Mouse (Mus musculus): ENCODE measurements at regions not wholly inside any gene's neighbourhood (a gene's known extent, or its start where the extent isn't known, plus 50 kb on each side); places are given as distances from the start of the nearest gene placed in this dataset.

- DNase-seq (ENCODE audit: low read depth): no peak
Observed at GRCm38 (mm10) chr1:157957506-157957905, 398.6 kb downstream of the Brinp2 start.

DNA sequence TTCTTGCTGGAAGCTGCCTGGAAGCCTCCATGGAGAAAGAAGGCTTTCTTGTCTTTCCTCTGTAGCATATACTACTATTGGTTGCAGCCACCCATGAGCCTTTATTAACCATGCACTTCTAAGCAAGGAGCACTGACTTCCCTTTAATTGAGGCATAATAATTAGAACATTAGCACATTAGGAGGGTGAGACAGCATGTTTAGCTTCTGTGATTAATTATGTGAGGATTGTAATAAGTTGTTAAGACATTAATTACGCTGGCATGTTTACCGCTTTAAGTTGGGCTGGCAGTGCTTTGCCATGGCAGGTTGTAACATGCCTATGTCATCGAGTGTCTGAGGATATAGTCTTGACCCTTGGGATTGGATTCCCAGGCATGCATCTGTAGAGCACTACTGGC lies 391.7 kb downstream of the Brinp2 start:
- DNase-seq (ENCODE audit: low read depth): no peak

DNA sequence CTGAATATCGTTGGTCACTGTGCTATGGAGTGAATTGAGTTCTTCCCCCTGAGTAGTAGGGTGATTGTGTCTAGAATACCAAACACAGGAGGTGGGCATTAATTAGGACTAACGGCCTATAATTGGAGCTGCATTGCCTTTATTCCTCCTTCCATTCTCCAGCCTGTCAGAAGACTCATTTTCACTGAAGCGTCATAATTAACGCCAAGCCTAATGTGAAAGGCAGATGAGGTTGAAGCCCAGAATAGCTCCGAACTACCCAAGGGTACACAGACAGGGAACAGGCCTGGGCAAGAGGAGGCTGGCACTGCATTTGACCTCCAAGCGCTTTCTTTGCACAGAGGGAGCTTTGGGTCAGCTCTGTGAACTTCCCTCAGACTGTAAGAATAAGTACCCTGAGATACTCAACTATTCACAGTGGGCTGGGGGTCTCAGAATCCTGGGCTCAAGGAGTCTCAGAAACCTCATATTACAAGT lies 386.5 kb downstream of the Brinp2 start:
- no peak for DNase-seq (ENCODE audit: low read depth)

DNA sequence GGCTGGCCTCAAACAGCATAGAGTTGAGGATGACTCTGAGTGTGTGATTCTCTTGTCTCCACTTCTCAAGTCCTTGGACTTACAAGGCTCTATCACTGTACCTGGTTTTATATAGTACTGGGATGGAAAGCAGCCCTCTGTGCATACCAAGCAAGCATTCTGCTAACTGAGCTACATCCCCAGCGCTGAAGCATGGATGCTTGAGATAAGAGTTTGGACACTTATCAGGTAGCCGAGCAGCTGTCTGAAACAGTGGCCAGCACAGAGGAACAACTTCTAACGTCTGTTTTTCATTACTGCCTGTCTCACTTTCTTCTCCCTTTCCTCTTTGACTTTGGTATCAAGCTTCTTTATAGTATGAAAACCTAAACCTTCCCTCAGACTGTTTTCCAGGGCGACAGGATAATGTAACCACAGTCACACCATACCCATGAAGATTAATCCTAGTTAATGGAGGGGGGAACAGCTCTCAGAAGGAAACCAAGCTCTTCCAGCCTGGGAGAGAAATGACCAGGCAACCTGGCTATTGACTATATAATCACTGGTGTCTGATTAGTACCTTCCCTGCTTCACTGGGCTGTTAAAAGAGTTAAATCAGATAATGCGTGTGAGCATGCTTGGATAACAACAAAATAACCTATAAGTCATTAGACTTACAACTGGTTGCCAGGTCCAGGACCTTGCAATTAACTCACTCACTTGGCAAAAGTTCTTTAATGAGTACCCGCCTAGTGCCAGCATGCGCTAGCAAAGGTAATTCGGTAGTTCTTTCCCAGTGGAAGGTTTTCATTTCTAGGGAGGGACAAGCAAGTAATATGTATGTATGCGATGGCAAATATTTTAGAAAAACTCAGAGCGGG lies 382.5 kb downstream of the Brinp2 start:
- no peak for DNase-seq (ENCODE audit: low read depth)

DNA sequence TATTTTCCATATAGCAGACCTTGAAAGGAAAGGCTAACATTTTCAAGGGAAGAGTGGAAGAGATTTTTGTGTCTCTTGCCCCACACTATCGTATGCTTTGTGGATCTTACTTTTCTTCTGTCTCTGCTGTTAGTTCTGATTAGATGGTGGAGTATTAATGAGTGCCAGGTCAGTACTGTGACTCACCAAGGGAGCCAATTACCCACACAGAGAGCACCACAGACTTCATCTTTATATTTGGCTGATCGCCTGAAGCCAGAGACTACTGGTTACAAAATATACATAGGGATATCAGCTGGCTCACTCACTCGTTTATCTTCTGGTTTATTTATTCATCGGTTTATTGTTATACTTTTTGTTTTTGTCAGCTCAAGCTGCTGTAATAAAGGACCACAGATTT lies 381.5 kb downstream of the Brinp2 start:
- DNase-seq (ENCODE audit: low read depth): no peak

- no peak for DNase-seq (ENCODE audit: low read depth)
Observed at GRCm38 (mm10) chr1:158019161-158019560, 337.0 kb downstream of the Brinp2 start.

DNA sequence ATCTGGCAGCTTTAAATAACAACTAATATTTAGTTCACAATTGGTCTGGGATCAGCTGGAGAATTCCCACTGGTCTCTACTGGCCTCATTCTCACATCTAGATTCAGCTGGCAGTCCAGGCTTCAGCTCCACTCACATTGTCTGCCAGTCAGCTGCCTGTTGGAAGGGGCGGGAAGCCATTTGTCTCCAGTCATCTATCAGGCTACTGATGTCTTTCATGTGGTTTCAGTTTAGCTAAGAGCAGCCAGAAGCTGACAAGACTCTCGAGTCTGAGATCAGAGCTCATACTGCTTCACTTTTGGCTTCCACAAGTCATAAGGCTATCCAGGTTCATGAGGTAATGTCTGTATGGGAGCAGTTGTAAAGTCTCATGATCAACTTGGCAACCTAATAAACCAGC lies 316.4 kb downstream of the Brinp2 start:
- DNase-seq (ENCODE audit: low read depth): no peak

DNA sequence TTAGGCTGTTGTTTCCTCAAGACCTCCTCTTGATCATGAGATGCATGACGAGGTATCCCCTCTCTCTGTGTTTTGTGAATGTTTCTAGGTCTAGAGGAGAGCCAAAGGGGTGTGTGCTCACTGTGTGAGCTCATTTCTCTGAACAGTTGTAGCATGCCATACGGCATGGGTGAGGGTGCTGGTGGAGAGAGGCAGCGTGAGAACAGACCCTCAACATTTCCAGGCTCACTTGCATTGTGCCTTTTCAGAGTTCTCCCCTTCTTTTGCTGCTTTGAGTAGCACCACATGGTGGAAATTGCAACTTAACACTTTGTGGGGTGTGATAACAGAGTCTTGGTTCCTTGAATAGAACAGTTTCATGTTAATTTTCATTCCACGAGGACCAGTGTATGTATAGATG lies 315.8 kb downstream of the Brinp2 start:
- no peak for DNase-seq (ENCODE audit: low read depth)

- no peak for DNase-seq (ENCODE audit: low read depth)
Observed at GRCm38 (mm10) chr1:158052644-158053043, 303.5 kb downstream of the Brinp2 start.

DNA sequence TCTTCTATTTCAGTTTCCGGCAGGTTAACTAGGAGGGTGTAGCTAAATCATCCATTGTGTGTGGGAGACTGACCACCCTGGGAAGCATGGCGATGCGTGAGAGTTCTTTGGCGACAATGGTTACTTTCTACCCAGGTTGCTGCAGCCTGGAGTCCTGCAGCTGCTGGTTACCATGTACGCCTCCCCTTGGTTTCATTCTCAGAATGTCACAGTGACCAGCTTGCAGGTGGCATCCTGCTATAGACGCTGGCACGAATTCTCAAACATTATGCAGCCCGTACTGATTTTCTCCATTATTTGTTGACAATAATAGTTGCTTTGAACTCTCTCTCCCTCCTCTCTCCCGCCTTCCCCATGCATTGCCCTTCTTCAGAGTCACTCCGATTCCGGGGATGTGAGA lies 301.2 kb downstream of the Brinp2 start:
- DNase-seq (ENCODE audit: low read depth): no peak

- peak; percentile 0 for DNase-seq (ENCODE audit: low read depth)
Observed at GRCm38 (mm10) chr1:158056994-158057630, 299.0 kb downstream of the Brinp2 start.

- DNase-seq (ENCODE audit: low read depth): no peak
Observed at GRCm38 (mm10) chr1:158057789-158058188, 298.3 kb downstream of the Brinp2 start.

DNA sequence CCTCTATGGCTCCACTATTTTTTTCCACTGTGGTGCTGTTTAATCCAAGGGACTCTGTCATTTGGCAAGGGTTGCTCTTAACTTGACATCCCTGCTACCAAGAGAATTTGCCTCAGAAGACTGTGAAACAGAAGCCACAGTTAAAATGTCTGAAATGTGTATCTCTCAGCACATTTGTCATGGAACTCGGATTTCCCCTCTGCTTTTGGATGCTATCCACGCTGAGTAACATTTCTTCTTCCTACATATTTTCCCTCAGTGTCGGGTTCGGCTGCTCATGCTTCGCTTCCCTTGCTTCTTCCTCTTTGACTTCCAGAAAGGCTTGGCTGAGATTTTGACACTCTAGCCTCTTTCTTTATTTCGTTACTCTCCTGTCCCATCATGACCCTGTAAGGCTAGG lies 294.1 kb downstream of the Brinp2 start:
- no peak for DNase-seq (ENCODE audit: low read depth)

DNA sequence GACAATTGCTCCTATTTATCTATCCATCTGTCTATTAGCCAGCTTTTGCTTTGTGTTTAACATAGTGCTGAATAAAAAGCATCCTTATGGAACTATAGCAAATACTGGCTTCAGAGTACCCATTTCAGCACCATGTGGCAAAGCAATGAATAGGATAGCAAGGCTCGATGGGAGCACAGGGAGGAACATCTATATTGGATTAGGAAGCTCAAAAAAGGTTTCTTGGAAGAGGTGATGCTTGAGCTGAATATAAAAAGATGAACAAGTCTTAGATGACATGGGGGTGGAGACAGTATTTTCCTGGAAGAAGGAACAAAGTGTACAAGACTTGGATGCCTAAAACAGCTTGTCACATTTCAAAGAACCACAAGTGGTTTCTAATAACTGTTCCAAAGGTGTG lies 273.9 kb downstream of the Brinp2 start:
- DNase-seq (ENCODE audit: low read depth): no peak

- no peak for DNase-seq (ENCODE audit: low read depth)
Observed at GRCm38 (mm10) chr1:158085856-158086255, 270.3 kb downstream of the Brinp2 start.

GRCm38 (mm10) chr1:158097500-158097899 lies 258.6 kb downstream of the Brinp2 start:
- DNase-seq (ENCODE audit: low read depth): no peak

GRCm38 (mm10) chr1:158119708-158120107 lies 236.4 kb downstream of the Brinp2 start:
- no peak for DNase-seq (ENCODE audit: low read depth)

DNA sequence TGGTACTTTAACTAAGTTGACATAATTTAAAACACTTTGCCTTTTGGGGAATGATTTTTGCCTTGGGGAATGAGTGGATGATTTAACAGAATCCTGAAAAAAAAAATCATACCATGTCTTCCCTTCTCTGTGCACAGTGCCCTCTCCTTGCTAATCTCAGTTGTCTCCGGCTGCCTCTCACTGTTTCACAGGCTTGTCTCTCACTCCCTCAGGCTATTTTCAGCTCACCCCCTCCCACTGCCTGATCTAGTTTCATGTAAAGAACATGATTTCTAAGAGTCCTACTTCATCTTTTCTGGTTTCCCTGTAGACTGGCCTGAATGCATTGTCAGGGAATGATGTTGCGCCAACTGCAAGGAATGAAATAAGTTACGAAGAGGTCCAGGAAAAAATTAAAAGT lies 231.2 kb downstream of the Brinp2 start:
- no peak for DNase-seq (ENCODE audit: low read depth)

- DNase-seq (ENCODE audit: low read depth): no peak
Observed at GRCm38 (mm10) chr1:158126272-158126671, 229.9 kb downstream of the Brinp2 start.

DNA sequence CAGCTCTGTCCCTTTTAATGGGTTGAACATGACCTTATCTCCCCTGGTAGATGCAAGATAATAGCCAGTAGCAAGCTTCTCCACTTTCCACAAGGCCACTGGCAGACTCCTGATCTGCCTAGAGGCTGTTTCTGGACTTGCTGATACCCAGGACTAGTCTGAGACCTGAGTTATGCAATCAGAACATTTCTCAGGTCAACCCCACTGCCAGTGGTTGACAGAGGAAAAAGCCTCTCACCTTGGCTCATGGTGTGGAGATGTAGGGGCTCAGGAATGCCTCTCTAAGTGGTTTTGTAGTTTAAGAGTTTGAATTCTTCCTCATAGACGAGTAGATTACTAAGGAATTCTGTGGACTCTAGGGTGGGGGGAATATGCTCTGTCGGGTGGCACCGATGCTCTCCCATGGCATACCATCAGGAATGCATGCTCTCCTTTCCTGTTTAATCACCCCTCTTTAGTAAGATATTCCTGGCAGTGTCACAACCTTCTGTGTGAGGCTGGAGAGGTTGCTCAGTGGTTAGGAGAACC lies 226.8 kb downstream of the Brinp2 start:
- no peak for DNase-seq (ENCODE audit: low read depth)

DNA sequence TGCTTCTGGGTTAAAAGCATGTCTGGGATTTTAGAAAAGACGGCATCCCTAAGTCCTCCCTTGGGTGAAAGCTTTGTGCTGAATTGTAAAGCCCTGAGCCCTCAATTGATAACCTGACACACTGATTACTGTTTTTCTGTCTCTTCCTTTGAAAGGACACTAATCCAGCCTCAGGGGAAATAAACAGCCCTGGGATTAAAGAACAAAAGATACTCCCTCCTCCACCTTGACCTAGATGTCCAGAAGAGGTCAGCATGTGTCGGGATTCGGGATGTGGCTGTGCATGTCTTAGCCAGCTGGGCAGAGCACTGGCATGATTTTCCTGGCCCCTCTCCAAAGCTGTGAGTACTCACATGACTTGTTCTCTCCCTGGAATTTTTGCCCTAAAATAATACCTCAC lies 208.6 kb downstream of the Brinp2 start:
- no peak for DNase-seq (ENCODE audit: low read depth)

DNA sequence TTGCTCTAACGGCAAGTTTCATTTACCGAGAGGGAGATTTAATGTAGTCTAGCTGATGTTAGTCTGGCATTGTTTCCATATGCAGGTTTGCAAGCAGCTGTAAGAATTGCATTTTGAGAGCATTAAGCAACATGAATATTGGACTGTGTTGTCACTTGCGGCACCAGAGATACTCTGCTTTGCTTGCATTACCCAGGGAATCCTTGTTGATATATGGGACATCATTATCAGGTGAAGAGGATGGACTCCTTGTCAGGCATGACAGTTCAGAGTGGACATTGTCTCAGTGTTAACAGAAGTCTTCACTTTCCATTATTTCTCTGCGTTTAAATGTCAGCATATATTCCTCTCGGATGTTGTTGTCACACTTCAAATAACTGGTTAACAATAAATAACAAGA lies 208.1 kb downstream of the Brinp2 start:
- DNase-seq (ENCODE audit: low read depth): no peak

DNA sequence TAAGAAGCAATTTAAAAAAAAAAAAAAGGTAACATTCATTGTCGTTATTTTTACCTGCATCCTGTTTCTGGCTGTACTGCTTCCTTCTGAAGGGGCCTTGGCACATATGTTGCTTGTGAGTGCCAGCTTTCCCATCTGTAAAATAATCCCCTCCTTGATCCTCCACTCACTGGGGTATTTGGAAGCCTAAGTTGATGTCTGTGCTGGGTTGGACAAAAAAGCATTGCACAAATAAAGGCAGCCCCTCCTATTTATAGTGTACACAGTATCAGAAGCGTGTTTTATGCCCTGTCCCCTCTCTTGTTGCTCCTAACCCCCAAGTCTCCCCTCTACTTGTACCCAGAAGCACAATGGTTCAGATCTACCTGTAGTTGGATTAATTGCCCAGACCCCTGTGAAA lies 195.0 kb downstream of the Brinp2 start:
- no peak for DNase-seq (ENCODE audit: low read depth)

All from induced T-regulatory cell, adult 2 months (primary cell).